Mouse (Mus musculus): ENCODE measurements around the gene Exosc1. TPM values are rescaled to one million over a fixed set of nuclear protein-coding genes. Genes with fewer than 3 reads are reported as not detected.

Gene Exosc1
- polyA plus RNA-seq, 1 experiment from 2014 or later, result 83.2 TPM

DNA sequence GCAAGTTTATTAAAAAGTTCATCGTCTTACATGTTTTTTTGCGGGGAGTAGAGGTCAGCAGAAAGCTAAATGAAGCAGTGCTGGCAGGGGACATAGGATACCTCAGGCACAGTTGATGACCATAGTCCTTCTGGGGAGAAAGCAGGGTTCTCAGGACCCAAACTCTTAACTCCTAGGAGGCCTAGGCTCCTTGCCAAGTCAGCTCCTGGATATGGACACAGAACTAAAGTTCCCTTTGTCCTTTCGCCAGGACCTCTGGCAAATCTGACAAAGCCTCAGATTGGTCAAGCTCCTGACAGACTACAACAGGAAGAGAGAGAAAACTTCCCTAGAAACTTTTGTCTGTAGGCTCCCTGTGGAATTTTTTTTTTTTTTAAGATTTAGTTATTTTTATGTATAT lies 24.5 kb downstream of the Exosc1 start:
- H3K9ac ChIP-seq (ENCODE audit: low read depth, low read length), result no peak overlapping the region
- no peaks in the 10 kb centered on the region for H3K9me3 ChIP-seq (ENCODE audit: control insufficient read depth, low read length)
- H3K36me3 ChIP-seq (ENCODE audit: control insufficient read depth, insufficient read depth, low read length), result no peaks in the 10 kb centered on the region
- ATAC-seq (ENCODE audit: low FRiP score), result no peak
- H3K4me3 ChIP-seq (ENCODE audit: low read depth, low read length), result no peak overlapping the region
- peaks cover 10% of the 10 kb centered on the region for H3K4me1 ChIP-seq (replicated peaks; ENCODE audit: control insufficient read depth, insufficient read depth, low read length)
- 94% methylated on average over 3 of the region's 3 CpGs for WGBS
- DNase-seq (ENCODE audit: low spot score), result no peak
- H3K4me2 ChIP-seq (replicated peaks; ENCODE audit: low read depth, low read length), result no peak overlapping the region
- no peak overlapping the region for H3K27ac ChIP-seq (ENCODE audit: low read depth, low read length)
- H3K27me3 ChIP-seq (ENCODE audit: control insufficient read depth, insufficient read depth, low read length), result no peaks in the 10 kb centered on the region

DNA sequence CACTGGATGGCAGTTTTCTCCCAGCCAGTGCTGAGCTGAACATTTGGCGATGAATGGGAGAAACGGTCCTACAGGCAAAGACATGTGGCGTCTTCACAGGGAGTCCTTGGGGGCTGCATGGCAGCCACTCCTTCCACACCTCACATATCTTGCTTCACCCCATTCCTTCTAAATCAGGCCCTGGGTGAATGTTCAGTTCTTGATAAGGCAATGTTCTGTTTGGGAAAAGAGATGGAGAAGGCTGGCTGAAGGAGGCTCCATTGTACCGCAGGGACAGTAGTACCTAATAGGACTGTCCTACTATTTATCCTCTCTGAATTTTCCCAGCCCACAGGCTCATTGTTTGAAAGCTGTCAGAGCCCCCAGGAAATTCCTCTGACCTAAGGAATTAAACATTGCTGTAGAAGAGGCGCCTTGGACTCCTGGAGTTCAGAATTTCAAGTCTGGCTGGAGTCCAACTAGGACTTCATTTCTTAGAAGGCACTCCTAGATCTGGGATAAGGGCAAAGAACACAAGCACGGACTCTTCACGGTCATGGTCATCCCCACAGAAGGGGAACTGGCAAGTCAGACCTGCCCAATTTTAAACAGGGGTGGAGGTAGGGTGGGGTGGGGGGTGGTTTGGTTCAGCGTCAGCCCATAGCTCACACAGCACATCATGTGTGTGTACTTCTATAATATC lies 26.0 kb downstream of the Exosc1 start:
- Histone ChIP-seq H3K36me3 (ENCODE audit: control insufficient read depth, insufficient read depth, low read length) (no peaks in the 10 kb centered on the region), H3K9ac (ENCODE audit: low read depth, low read length) (no peak overlapping the region)

DNA sequence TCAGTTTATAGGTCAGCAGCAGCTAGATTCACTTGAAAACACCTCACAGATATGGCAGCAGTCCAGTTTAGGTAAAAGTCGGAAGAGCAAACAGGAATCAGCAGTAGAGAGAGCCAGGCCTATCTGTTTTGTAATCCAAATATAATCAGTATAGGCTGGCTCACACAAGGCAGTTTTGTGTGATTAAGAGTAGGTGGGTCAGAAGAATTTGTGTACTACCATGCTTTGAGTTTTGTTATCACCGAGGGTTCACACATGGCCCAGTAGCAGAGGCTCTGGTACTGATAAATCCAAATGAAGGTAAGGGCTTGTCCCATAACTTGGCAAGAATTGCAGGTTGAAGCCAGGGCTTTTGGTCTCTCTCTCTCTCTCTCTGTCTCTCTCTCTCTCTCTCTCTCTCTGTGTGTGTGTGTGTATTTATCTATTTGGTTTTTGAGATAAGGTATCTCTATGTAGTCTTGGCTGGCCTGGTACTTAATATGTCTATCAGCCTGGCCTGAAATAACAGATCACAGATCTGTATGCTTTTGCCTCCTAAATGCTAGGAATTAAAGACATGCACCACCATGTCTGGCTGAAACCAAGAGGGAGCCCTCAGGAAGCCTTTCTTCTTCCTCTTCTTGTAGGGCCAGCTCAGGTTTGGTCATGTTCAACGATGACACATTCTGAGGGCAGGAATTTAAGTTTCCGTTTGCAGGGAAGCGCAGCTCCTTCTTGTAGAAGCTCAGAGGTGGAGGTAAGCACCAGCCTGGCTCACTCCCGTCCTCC lies 26.7 kb downstream of the Exosc1 start:
- Histone ChIP-seq H3K27me3 (ENCODE audit: control insufficient read depth, insufficient read depth, low read length) (no peaks in the 10 kb centered on the region), H3K9ac (ENCODE audit: low read depth, low read length) (no peak overlapping the region), H3K36me3 (ENCODE audit: control insufficient read depth, insufficient read depth, low read length) (no peaks in the 10 kb centered on the region), H3K4me3 (ENCODE audit: low read depth, low read length) (no peak overlapping the region), H3K9me3 (ENCODE audit: control insufficient read depth, low read length) (no peaks in the 10 kb centered on the region), H3K4me1 (replicated peaks; ENCODE audit: control insufficient read depth, insufficient read depth, low read length) (no peaks in the 10 kb centered on the region), H3K27ac (ENCODE audit: low read depth, low read length) (no peak overlapping the region), H3K4me2 (replicated peaks; ENCODE audit: low read depth, low read length) (no peak overlapping the region)
- 65% methylated on average over 6 of the region's 6 CpGs for WGBS
- ATAC-seq (ENCODE audit: low FRiP score) (no peak), DNase-seq (ENCODE audit: low spot score) (no peak)

More for the DNA sequence above, 26.0 kb downstream of the Exosc1 start:
- H3K27ac ChIP-seq (ENCODE audit: low read depth, low read length), result no peak overlapping the region
- no peaks in the 10 kb centered on the region for H3K4me1 ChIP-seq (replicated peaks; ENCODE audit: control insufficient read depth, insufficient read depth, low read length)
- H3K9me3 ChIP-seq (ENCODE audit: control insufficient read depth, low read length), result no peaks in the 10 kb centered on the region
- H3K4me3 ChIP-seq (ENCODE audit: low read depth, low read length), result no peak overlapping the region
- ATAC-seq (ENCODE audit: low FRiP score) (no peak), DNase-seq (ENCODE audit: low spot score) (no peak)
- 55% methylated on average over 8 of the region's 8 CpGs for WGBS
- H3K4me2 ChIP-seq (replicated peaks; ENCODE audit: low read depth, low read length), result no peak overlapping the region
- no peaks in the 10 kb centered on the region for H3K27me3 ChIP-seq (ENCODE audit: control insufficient read depth, insufficient read depth, low read length)

DNA sequence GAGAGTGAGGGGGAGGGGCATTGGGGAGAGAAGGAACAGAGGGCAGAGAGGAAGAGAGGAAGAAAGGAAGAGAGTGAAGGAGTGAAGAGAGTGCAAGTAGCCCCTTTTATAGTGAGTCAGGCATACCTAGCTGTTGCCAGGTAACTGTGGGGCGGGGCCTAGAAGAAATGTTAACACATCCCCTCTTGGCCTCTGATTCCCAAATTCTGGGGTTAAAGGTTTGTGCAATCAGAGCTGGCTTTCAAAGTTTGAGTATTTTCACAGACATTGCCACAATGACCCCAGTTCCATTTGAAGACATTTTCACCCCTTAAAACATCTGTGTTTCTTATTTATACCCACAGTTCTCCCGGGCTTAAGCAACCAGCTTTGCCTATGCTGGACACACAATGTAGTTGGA lies 28.0 kb downstream of the Exosc1 start:
- Histone ChIP-seq H3K4me1 (replicated peaks; ENCODE audit: control insufficient read depth, insufficient read depth, low read length) (no peaks in the 10 kb centered on the region), H3K4me2 (replicated peaks; ENCODE audit: low read depth, low read length) (no peak overlapping the region), H3K27me3 (ENCODE audit: control insufficient read depth, insufficient read depth, low read length) (no peaks in the 10 kb centered on the region), H3K4me3 (ENCODE audit: low read depth, low read length) (no peak overlapping the region), H3K36me3 (ENCODE audit: control insufficient read depth, insufficient read depth, low read length) (no peaks in the 10 kb centered on the region), H3K9ac (ENCODE audit: low read depth, low read length) (no peak overlapping the region), H3K27ac (ENCODE audit: low read depth, low read length) (no peak overlapping the region), H3K9me3 (ENCODE audit: control insufficient read depth, low read length) (no peaks in the 10 kb centered on the region)
- 89% methylated on average over 2 of the region's 2 CpGs for WGBS
- no peak for DNase-seq (ENCODE audit: low spot score)
- no peak for ATAC-seq (ENCODE audit: low FRiP score)

DNA sequence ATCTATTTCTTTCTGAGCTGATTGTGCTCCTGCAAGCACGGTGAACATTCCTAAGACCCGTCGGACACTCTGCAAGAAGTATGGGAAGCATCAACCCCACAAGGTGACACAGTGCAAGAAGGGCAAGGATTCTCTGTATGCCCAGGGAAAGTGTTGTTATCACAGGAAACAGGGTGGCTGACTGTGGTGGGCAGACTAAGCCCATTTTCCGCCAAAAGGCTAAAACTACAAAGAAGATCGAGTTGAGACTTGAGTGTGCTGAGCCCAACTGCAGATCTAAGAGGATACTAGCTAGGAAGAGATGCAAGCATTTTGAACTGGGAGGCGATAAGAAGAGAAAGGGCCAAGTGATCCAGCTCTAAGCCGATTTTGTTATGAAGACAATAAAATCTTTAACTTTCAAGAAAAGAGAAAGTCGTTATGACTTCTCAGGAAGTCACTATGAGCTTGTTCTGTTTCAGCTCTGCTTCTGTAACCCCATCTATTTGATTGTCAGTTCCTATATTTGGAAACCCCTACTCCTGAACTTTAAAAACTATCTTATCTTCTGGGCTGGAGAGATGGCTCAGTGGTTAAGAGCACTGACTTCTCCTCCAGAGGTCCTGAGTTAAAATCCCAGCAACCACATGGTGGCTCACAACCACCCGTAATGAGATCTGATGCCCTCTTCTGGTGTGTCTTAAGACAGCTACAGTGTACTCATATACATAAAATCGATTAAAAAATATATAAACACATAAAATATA lies 30.2 kb downstream of the Exosc1 start:
- WGBS, result 83% methylated on average over 10 of the region's 10 CpGs
- no peak for DNase-seq (ENCODE audit: low spot score)
- no peaks in the 10 kb centered on the region for H3K36me3 ChIP-seq (ENCODE audit: control insufficient read depth, insufficient read depth, low read length)
- H3K27me3 ChIP-seq (ENCODE audit: control insufficient read depth, insufficient read depth, low read length), result no peaks in the 10 kb centered on the region
- no peaks in the 10 kb centered on the region for H3K9me3 ChIP-seq (ENCODE audit: control insufficient read depth, low read length)
- ATAC-seq (ENCODE audit: low FRiP score), result no peak
- H3K27ac ChIP-seq (ENCODE audit: low read depth, low read length), result no peak overlapping the region
- no peak overlapping the region for H3K4me3 ChIP-seq (ENCODE audit: low read depth, low read length)
- H3K4me2 ChIP-seq (replicated peaks; ENCODE audit: low read depth, low read length), result no peak overlapping the region
- H3K4me1 ChIP-seq (replicated peaks; ENCODE audit: control insufficient read depth, insufficient read depth, low read length), result no peaks in the 10 kb centered on the region
- H3K9ac ChIP-seq (ENCODE audit: low read depth, low read length), result no peak overlapping the region

DNA sequence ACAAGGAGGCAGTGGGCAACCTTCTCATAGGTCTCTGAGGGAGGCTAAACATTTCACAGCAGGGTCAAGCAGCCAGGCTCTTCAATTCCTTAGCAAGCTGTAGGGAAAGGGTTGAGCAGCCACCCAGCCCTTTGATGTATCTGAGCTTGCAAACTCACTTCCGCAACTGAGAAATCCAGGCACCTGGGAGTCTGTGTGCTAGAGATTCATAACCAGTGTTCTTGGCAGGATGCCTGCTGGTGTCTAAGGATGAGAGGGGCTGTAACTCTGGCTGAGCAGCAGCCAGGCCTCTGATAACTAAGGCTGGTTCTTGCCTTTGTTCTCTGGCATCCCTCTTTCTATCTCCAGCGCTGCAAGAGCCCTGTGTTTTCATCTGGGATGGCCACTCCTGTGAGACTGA lies 31.5 kb downstream of the Exosc1 start:
- H3K36me3 ChIP-seq (ENCODE audit: control insufficient read depth, insufficient read depth, low read length), result no peaks in the 10 kb centered on the region
- no peak overlapping the region for H3K4me2 ChIP-seq (replicated peaks; ENCODE audit: low read depth, low read length)
- no peaks in the 10 kb centered on the region for H3K4me1 ChIP-seq (replicated peaks; ENCODE audit: control insufficient read depth, insufficient read depth, low read length)
- no peak overlapping the region for H3K9ac ChIP-seq (ENCODE audit: low read depth, low read length)
- no peak for DNase-seq (ENCODE audit: low spot score)
- no peak overlapping the region for H3K4me3 ChIP-seq (ENCODE audit: low read depth, low read length)
- WGBS, result 66% methylated on average over 2 of the region's 2 CpGs
- no peaks in the 10 kb centered on the region for H3K9me3 ChIP-seq (ENCODE audit: control insufficient read depth, low read length)
- H3K27ac ChIP-seq (ENCODE audit: low read depth, low read length), result no peak overlapping the region
- no peaks in the 10 kb centered on the region for H3K27me3 ChIP-seq (ENCODE audit: control insufficient read depth, insufficient read depth, low read length)
- ATAC-seq (ENCODE audit: low FRiP score), result no peak

DNA sequence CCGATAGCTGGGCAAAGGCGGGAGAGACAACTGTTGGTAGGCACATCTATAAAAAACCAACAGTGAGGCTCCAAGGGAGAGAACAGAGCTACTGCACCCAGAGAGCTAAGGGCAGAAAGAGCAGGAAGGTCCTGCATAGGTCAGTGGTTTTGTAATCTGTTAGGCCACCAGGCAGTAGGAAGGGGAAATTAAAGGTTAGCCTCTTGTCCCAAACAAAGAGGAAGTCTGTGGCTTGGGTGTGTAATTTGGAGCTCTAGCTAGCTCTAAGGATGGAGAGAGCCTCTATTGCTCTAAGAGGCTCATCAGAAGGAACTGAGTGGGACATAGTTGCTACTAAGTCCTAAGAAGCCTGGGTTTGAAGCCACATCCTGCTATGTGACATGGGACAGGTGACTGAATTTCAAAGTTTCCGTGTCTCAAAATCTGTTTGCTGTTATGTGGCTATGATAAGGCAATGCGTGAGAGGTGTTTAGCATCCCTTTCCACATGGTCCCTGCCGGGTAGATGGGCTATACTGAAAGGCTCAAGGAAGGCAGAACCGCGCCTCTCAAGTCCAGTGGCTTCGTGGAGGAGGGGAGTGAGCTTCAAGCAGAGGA lies 32.6 kb downstream of the Exosc1 start:
- DNase-seq (ENCODE audit: low spot score) (no peak), ATAC-seq (ENCODE audit: low FRiP score) (no peak)
- H3K36me3 ChIP-seq (ENCODE audit: control insufficient read depth, insufficient read depth, low read length), result no peaks in the 10 kb centered on the region
- no peak overlapping the region for H3K4me3 ChIP-seq (ENCODE audit: low read depth, low read length)
- H3K4me2 ChIP-seq (replicated peaks; ENCODE audit: low read depth, low read length), result no peak overlapping the region
- WGBS, result 86% methylated on average over 8 of the region's 8 CpGs
- H3K9ac ChIP-seq (ENCODE audit: low read depth, low read length), result no peak overlapping the region
- no peaks in the 10 kb centered on the region for H3K9me3 ChIP-seq (ENCODE audit: control insufficient read depth, low read length)
- no peaks in the 10 kb centered on the region for H3K4me1 ChIP-seq (replicated peaks; ENCODE audit: control insufficient read depth, insufficient read depth, low read length)
- H3K27ac ChIP-seq (ENCODE audit: low read depth, low read length), result no peak overlapping the region
- H3K27me3 ChIP-seq (ENCODE audit: control insufficient read depth, insufficient read depth, low read length), result no peaks in the 10 kb centered on the region

DNA sequence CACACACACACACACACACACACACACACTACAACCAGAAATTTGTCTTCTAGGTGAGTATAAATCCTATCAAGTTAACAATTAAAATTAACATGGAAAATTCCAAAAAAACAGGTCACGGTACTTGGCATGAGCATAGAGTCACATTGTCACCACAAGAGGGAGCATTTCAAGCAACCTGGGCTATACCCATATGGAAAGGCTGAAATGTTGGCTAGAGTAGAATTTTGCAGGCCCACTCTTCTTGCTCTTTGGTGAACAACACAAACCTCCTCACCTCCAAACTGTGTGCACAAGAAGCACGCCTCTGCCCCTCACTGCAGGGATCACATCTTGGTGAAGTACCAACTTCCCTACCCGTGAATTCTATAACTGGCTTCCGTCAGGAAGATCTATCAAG lies 34.4 kb downstream of the Exosc1 start:
- Histone ChIP-seq H3K27ac (ENCODE audit: low read depth, low read length) (no peak overlapping the region), H3K36me3 (ENCODE audit: control insufficient read depth, insufficient read depth, low read length) (no peaks in the 10 kb centered on the region), H3K4me3 (ENCODE audit: low read depth, low read length) (no peak overlapping the region), H3K27me3 (ENCODE audit: control insufficient read depth, insufficient read depth, low read length) (no peaks in the 10 kb centered on the region), H3K9me3 (ENCODE audit: control insufficient read depth, low read length) (no peaks in the 10 kb centered on the region), H3K4me1 (replicated peaks; ENCODE audit: control insufficient read depth, insufficient read depth, low read length) (peaks cover 5% of the 10 kb centered on the region), H3K9ac (ENCODE audit: low read depth, low read length) (no peak overlapping the region), H3K4me2 (replicated peaks; ENCODE audit: low read depth, low read length) (no peak overlapping the region)
- peak; percentile 60 for DNase-seq (ENCODE audit: low spot score)
- 52% methylated on average over 4 of the region's 4 CpGs for WGBS
- ATAC-seq (ENCODE audit: low FRiP score), result no peak
